Comparison of ENCODE assay signal across 8 mouse cellular contexts in genomic region chr1:133797979-133798820, GRCm38 (mm10). TPM values are rescaled to one million over a fixed set of nuclear protein-coding genes. Genes with fewer than 3 reads are reported as not detected.
A peak's percentile ranks its signal among the peaks of the same experiment; 100 is the strongest.
DNase-seq lines count a peak whose midpoint lies in the region; ATAC-seq and TF ChIP-seq lines count a peak whose summit lies in the region.

No protein-coding gene starts in this region.

- no peak overlapping the region for H3K27ac ChIP-seq in lung, embryonic 14.5 days (ENCODE audit: low read depth)

- TF ChIP-seq CTCF in lung, embryonic 14.5 days (IDR thresholded peaks at IDR 0.05; ENCODE audit: low read depth): no peak
- no peak for TF ChIP-seq CTCF in lung, adult 2 months (IDR thresholded peaks at IDR 0.05; ENCODE audit: insufficient read depth, low read length)

- 0 out of 2 replicates have a peak, but pooled peaks have one; percentile 12 for ATAC-seq in lung, embryonic 14.5 days (ENCODE audit: insufficient read depth)

- H3K4me2 ChIP-seq in lung, embryonic 14.5 days: peak overlapping the region; percentile 97

- H3K4me3 ChIP-seq in lung, embryonic 14.5 days (ENCODE audit: low read depth, low read length): peak overlapping the region; percentile 62
- no peak overlapping the region for H3K4me3 ChIP-seq in lung, adult 2 months (replicated peaks; ENCODE audit: extremely low read depth, low read depth, low read length)
- peak overlapping the region; percentile 85 for H3K4me3 ChIP-seq in erythroblast, embryonic 14.5 days (replicated peaks)

- no peak for TF ChIP-seq POLR2A in lung, adult 2 months (IDR thresholded peaks at IDR 0.05; ENCODE audit: borderline replicate concordance, extremely low read depth, low read depth, low read length)

- WGBS in lung, embryonic 14.5 days: 24% methylated on average over 9 of the region's 9 CpGs
- 53% methylated on average over 9 of the region's 9 CpGs for WGBS in lung, adult 2 months

- no peaks in the 10 kb centered on the region for H3K27me3 ChIP-seq in lung, embryonic 14.5 days (ENCODE audit: insufficient read depth, low read length)
- H3K27me3 ChIP-seq in erythroblast, embryonic 14.5 days (ENCODE audit: control insufficient read depth): no peaks in the 10 kb centered on the region; the same call in 1 of the 2 replicates

- H3K4me1 ChIP-seq in lung, embryonic 14.5 days (ENCODE audit: insufficient read depth): peaks cover 21% of the 10 kb centered on the region
- H3K4me1 ChIP-seq in lung, adult 2 months (ENCODE audit: control insufficient read depth, insufficient read depth, low read length): peaks cover 9% of the 10 kb centered on the region
- peaks cover 83% of the 10 kb centered on the region for H3K4me1 ChIP-seq in erythroblast, embryonic 14.5 days (ENCODE audit: control insufficient read depth)

- no peak for DNase-seq in lung, embryonic 14.5 days
- DNase-seq in lung, adult 2 months: no peak
- DNase-seq in kidney, adult 11 months: peak; percentile 20
- DNase-seq in lung, postnatal 25 days (ENCODE audit: low spot score): peak; percentile 28
- DNase-seq in natural killer cell, adult 2 months (ENCODE audit: low spot score in 2 of 2): no peak
- DNase-seq in cerebellum, postnatal 10 days: no peak
- DNase-seq in gastrocnemius, postnatal 4 days (ENCODE audit: low spot score in 2 of 2): no peak

- no peaks in the 10 kb centered on the region for H3K9me3 ChIP-seq in lung, embryonic 14.5 days (ENCODE audit: low read depth, low read length)
- no peaks in the 10 kb centered on the region for H3K9me3 ChIP-seq in erythroblast, embryonic 14.5 days (ENCODE audit: control insufficient read depth, low read length)

- 0 out of 2 replicates have a peak overlapping the region, but pooled peaks have one; percentile 17 for H3K9ac ChIP-seq in lung, embryonic 14.5 days

- H3K36me3 ChIP-seq in lung, embryonic 14.5 days (ENCODE audit: insufficient read depth): no peaks in the 10 kb centered on the region
- peaks cover 65% of the 10 kb centered on the region for H3K36me3 ChIP-seq in erythroblast, embryonic 14.5 days (ENCODE audit: control insufficient read depth)

RNA-seq across cellular contexts. Expression of gene Atp2b4, which starts 2.6 kb away (rescaled TPM):
- polyA plus RNA-seq in lung, embryonic 14.5 days (2014; fragmentation: Nextera tagmentation; extraction: Ambion mirVana): 11.2 and 12.7 TPM in 2 replicates
- polyA plus RNA-seq in lung, adult 2 months (2012; rRNA removed): 9.5 and 11.3 TPM in 2 replicates
- 6.4 and 7.7 TPM in 2 replicates for polyA plus RNA-seq in erythroblast, embryonic 14.5 days (2012)
- total RNA-seq in gastrocnemius, postnatal 4 days (2021): 10 to 100 TPM; 44.7 to 48.8 TPM

Comparison
In these comparisons a context has a peak if more than half of its experiments do, and no peak if none do; other contexts are left out.
1. DNase-seq: peak in kidney, adult 11 months (single experiment) and lung, postnatal 25 days (single experiment); none in lung, embryonic 14.5 days (single experiment), lung, adult 2 months (single experiment), natural killer cell, adult 2 months (0 of 2), cerebellum, postnatal 10 days (0 of 2) and gastrocnemius, postnatal 4 days (0 of 2).